ENCODE assay signal across 8 mouse cellular contexts in genomic region chr10:68356093-68356485, GRCm38 (mm10).
DNase-seq lines count a peak whose midpoint lies in the region; ATAC-seq lines count a peak whose summit lies in the region.

No protein-coding gene starts in this region.

- no peaks in the 10 kb centered on the region for H3K36me3 ChIP-seq in heart, embryonic 12.5 days
- H3K36me3 ChIP-seq in heart, embryonic 15.5 days = no peaks in the 10 kb centered on the region
- H3K36me3 ChIP-seq in midbrain, embryonic 11.5 days (ENCODE audit: control insufficient read depth, insufficient read depth, low read length) = no peaks in the 10 kb centered on the region

- peaks cover 3% of the 10 kb centered on the region; the same call in 1 of the 2 replicates for H3K9me3 ChIP-seq in heart, embryonic 12.5 days (replicated peaks)
- no peaks in the 10 kb centered on the region for H3K9me3 ChIP-seq in heart, embryonic 15.5 days (replicated peaks)
- no peaks in the 10 kb centered on the region for H3K9me3 ChIP-seq in midbrain, embryonic 11.5 days (ENCODE audit: control insufficient read depth, low read length)

- no peak overlapping the region for H3K9ac ChIP-seq in heart, embryonic 12.5 days
- H3K9ac ChIP-seq in heart, embryonic 15.5 days = no peak overlapping the region
- no peak overlapping the region for H3K9ac ChIP-seq in midbrain, embryonic 11.5 days (ENCODE audit: low read length)

- H3K4me2 ChIP-seq in heart, embryonic 12.5 days = 0 out of 2 replicates have a peak overlapping the region, but pooled peaks have one; percentile 16
- H3K4me2 ChIP-seq in heart, embryonic 15.5 days = 0 out of 2 replicates have a peak overlapping the region, but pooled peaks have one; percentile 24
- H3K4me2 ChIP-seq in midbrain, embryonic 11.5 days = peak overlapping the region; percentile 0; the same call in 1 of the 2 replicates

- peak overlapping the region; percentile 48; the same call in 1 of the 2 replicates for H3K27ac ChIP-seq in heart, embryonic 12.5 days (ENCODE audit: poor library complexity, severe bottlenecking)
- H3K27ac ChIP-seq in heart, embryonic 15.5 days = peak overlapping the region; percentile 66
- no peak overlapping the region for H3K27ac ChIP-seq in midbrain, embryonic 11.5 days (ENCODE audit: low read depth, low read length)

- 43% methylated on average over 6 of the region's 6 CpGs for WGBS in heart, embryonic 12.5 days
- WGBS in heart, embryonic 15.5 days = 23% methylated on average over 6 of the region's 6 CpGs
- WGBS in midbrain, embryonic 11.5 days = 38% methylated on average over 6 of the region's 6 CpGs

- H3K27me3 ChIP-seq in heart, embryonic 12.5 days (replicated peaks) = no peaks in the 10 kb centered on the region
- H3K27me3 ChIP-seq in heart, embryonic 15.5 days = no peaks in the 10 kb centered on the region
- no peaks in the 10 kb centered on the region for H3K27me3 ChIP-seq in midbrain, embryonic 11.5 days (ENCODE audit: control insufficient read depth, insufficient read depth, low read length)

- H3K4me1 ChIP-seq in heart, embryonic 12.5 days (replicated peaks) = peaks cover 3% of the 10 kb centered on the region
- peaks cover 8% of the 10 kb centered on the region; the same call in 1 of the 2 replicates for H3K4me1 ChIP-seq in heart, embryonic 15.5 days (replicated peaks)
- H3K4me1 ChIP-seq in midbrain, embryonic 11.5 days (ENCODE audit: control insufficient read depth, insufficient read depth, low read length) = peaks cover 11% of the 10 kb centered on the region

- intact Hi-C loops in heart, postnatal 25 days (cut with DNase I) = loop anchor here (10.0 kb wide), 1 partner anchor 89 kb away; no protein-coding TSS in a partner anchor

- H3K4me3 ChIP-seq in heart, embryonic 12.5 days = no peak overlapping the region
- no peak overlapping the region for H3K4me3 ChIP-seq in heart, embryonic 15.5 days
- H3K4me3 ChIP-seq in midbrain, embryonic 11.5 days (ENCODE audit: low read depth, low read length) = no peak overlapping the region

- DNase-seq in heart, postnatal 25 days (ENCODE audit: low spot score) = no peak
- DNase-seq in NIH3T3 (ENCODE audit: low read depth) = peak; percentile 51
- peak; percentile 85 for DNase-seq in midbrain, embryonic 11.5 days (ENCODE audit: low spot score, missing footprints)
- no peak for DNase-seq in yolk sac, embryonic 10.5 days (ENCODE audit: low spot score)
- no peak for DNase-seq in right cerebral cortex, postnatal 36 days (ENCODE audit: low spot score in 2 of 2)
- DNase-seq in frontal cortex, postnatal 25 days (ENCODE audit: low spot score in 2 of 2) = no peak

- ATAC-seq in heart, embryonic 12.5 days (ENCODE audit: insufficient number of reproducible peaks, low FRiP score) = no peak
- no peak for ATAC-seq in heart, embryonic 15.5 days (replicated peaks; ENCODE audit: insufficient number of reproducible peaks, insufficient read depth, low FRiP score, low read depth)
- peak; percentile 20; the same call in 1 of the 2 replicates for ATAC-seq in midbrain, embryonic 11.5 days (ENCODE audit: low FRiP score)

Comparison
In these comparisons a context has a peak if more than half of its experiments do, and no peak if none do; other contexts are left out.
1. DNase-seq: peak in NIH3T3 (single experiment) and midbrain, embryonic 11.5 days (single experiment); none in heart, postnatal 25 days (single experiment), yolk sac, embryonic 10.5 days (single experiment), right cerebral cortex, postnatal 36 days (0 of 2) and frontal cortex, postnatal 25 days (0 of 2).
2. Peak in every context shown above with its lines, with median percentiles within 50 percentile points of each other: H3K4me2 ChIP-seq.